Mouse (Mus musculus): ENCODE measurements around the gene Mup15.
"Not testable (repeated sequence)": the region's sequence is repeated elsewhere in the genome, so short reads cannot be mapped to it uniquely, and the experiment has no call there.

Mup15 gene

GRCm38 (mm10) chr4:61439643-61440042 is at the start of gene Mup15:
TSS of gene Mup15 (minus strand) at chr4:61439743.
- DNase-seq (ENCODE audit: extremely low read depth, low read depth): not testable (repeated sequence)

All from MEL-GATA-1-ER (cell line).